Mouse (Mus musculus): ENCODE results near the gene Hoxa6.

Hoxa6 gene

DNA sequence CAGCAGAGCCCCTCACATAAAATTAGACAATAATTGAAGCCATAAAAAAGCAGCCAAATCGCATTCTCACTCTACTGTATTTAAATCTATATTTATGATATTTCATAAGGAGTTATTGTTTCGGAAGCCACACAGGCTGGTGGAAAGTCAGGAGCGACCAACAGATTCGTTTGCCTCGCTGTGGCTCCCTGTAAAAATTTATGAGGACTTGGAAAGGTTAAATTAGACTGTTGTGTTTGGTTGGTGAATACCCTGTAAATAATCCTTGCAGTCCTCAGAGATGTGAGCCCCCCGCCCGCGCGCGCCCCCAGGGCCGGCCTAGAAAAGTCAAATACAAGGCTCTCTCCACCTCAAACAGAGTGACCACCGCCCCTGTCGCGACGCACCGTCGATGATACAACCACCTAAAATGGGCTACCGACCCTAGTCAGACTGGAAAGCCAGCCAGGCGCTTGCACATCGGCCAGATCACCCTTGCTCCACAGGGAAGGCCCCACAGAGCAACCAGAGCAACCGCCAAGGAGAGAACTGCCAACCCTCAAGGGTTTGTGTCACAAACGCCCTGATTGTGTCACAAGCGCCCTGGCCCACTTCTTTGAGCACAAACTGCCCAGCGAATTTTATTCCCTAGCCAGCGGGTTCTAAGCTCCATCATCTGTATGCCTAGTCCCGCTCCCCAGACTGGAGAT is 18.2 kb upstream of the Hoxa6 start:
- no peak for DNase-seq

DNA sequence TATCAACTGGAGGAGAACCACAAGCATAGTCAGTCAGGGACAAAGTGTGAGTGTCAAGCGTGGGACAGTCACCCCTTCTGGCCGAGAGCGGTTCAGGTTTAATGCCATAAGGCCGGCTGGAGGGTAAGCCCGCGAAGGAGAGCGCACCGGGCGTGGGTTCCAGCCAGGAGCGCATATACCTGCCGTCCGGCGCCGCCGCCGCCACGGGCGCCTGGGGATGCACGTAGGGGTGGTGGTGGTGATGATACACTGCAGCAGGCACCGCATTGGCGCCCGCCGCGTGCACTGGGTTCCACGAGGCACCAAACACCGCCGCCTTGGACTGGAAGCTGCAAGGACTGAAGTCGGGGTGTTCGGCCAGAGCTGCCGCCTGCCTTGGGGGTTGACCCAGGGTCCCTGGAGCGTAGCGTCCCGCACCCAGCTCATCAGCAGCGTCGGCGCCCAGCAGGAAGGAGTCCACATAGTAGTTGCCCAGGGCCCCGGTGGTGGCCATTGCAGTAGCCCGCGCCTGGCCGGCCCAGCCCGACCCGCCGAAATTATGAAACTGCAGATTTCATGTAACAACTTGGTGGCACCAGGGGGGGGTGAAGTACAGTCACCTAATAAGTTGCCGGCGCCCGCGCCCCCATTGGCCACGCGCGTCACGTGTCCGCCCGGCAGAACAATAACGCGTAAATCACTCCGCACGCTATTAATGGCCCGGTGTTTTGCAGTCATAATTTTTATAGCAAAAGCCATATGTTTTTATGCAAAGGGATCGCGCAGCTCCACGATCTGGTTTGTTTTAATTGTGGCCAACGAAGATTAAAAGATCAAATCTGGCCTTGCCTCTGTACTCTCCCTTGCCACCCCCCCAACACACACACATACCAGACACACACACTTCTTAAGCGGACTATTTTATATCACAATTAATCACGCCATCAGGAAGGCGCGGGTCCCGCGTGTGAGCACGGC is 17.4 kb upstream of the Hoxa6 start:
- no peak for DNase-seq

DNA sequence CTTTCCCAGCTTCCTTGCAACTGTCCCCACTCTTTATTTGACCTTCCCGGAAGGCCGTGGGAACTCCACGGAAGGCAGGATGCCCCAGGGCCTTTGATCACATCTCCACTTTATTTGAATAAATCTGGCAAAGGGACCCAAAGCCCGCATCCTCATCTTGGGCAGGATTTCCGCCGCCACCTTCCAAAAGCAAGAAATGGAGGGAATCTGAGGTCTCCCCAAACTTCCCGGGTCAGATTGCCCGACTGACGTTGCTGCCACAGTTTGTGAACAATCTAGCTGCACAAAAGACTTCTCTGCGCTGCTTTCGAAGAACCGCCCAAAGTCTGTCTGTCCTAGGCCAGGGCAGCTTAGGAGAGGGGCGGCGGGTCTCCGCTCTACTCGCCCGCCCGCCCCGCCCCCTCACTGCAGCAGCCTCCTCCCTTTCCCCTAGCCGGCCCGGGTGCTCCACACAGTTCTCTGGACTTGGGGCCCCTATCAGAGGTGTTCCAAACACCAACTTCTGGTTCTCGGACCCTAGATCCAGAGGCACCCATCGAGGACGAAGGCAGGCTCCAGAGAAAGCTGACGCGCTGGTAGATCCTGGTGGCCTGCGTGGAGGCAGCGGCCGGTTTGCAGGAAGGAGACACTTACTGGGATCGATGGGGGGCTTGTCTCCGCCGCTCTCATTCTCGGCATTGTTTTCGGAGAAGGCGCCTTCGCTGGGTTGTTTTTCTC is 16.5 kb upstream of the Hoxa6 start:
- no peak for DNase-seq

DNA sequence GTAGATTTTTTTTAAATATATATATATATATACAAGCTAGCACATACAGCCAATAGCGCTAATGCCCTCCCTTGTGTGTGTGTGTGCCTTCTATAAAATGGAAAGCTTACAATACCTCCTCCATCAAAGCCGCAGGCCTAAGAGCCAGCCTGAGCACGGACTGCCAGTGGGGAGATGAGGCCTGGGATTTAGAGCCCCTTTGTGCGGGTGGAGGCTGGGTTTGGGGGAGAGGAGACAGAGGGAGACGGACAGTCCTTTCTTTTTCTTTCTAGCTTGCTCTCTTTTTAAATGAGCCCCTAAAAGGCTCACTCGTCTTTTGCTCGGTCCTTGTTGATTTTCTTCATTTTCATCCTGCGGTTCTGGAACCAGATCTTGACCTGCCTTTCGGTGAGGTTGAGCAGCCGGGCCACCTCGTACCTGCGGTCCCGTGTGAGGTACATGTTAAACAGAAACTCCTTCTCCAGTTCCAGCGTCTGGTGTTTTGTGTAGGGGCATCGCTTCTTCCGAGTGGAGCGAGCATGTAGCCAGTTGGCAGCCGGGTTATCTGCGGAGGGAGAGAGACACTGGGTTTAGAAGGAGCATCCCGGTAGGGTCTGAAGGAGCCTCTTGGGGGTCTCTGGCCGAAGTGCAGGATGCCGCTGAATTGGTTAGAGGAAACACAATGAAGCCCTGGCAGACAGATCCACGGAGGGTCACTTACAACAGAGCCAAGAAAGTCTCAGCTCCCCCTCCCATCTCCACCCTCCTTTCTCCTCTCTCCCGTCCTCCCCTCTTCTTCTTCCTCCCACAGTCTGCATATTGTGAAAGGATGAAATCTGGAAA is 15.6 kb upstream of the Hoxa6 start:
- DNase-seq = no peak

DNA sequence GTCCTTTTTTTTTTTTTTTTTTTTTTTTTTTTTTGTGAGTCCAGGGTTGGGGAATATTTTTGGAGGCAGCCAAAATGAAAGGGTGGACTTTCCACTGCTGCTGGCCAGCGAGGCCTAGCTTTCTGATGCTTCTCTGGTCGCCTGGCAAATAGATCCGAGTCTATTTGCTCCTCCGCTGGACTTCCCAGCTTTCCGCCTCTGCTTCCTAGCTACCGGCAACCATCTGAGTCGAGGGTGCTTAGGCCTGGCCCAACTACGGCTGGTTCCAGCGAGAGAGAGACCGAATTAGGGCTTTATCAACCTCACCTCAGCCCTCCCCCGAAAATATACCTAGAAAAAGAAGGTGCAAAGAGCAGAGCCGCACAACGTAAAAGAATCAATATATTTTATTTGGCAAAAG is 14.2 kb upstream of the Hoxa6 start:
- no peak for DNase-seq

DNA sequence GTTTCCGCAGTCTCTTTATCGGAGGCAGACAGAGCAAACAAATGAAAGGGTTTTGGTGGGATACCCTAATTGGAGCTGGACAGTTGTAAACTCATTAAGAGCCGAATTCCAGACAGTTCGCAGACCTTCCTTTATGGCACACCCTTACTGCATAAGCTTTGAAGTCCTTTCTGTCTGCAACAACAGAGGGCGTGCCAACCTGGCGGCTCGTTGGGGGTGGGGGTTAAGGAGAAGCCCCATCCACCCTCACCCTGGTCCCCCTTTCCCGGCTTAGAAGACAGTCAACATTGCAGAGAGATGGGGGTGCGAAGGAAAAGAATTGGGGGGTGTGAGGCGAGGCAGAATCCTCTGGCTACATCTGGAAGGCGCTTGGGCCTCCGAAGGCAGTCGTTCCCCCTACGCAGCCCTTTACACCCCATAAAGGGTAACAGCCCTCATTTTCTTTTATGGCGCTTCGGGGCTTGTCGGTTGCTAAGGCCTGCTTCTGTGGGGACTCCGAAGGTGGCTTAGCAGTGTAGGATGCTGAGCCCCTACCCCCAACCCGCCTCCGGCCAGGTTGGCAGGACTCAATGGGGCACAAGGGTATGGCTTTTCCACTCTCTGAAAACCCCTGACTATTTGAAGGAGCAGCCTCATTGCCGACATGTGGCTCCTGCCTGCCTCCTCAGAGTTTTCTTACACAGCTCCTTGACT is 13.6 kb upstream of the Hoxa6 start:
- no peak for DNase-seq

DNA sequence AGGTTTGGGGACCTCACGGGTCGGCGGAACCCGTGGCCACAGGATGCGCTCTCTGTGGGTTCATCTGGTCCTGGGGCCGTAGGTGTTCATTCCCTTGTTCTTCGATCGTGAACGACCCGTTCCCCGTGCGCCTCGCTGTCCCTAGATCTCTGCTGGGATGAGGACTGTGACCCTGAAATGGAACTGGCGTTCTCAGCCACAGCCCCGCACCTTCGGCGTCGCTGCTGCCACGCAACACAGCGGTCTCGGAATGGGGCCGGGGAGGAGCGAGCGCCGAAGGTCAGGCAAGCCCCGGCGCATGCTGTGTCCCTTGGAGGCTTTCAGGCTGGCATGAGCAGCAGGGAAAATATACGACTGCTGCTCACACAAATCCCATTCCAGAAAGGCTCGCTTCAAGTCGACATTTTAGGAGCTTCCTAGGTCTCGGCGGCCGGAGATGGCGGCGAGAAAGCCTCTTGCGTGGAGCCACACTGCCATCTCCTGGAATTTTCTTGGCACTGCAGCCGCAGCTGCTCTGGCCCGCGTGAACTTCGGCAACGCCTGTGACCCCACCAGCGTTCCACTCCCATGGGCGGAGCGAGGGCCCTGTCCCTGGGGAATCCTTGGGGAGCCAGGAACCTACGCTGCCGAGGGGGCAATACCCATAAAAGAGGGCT is 12.9 kb upstream of the Hoxa6 start, which contains the start of gene Hoxa7:
TSS of gene Hoxa7 (minus strand) at position 518 of the 656 bp plus-strand sequence.
- peak; percentile 80 to 85 for DNase-seq

DNA sequence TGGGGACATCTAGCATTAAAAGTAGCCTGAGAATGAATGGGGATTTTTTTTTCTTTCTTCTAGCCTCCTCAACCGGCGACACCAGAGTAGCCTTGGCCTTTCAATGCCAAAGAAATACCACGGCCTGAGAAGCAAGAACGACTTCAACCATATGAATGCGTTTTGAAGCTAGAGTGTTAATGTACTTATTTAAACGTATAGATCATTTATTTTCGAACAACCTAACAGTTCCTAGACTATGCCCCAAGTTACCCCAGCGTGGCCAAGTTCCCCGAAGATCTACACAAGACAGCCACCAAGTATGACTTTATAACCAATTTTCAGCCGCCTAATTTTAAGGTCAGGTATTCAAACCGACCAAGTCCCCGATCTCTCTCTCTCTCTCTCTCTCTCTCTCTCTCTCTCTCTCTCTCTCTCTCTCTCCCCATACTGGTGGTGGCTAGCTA is 12.4 kb upstream of the Hoxa6 start:
- DNase-seq = no peak

DNA sequence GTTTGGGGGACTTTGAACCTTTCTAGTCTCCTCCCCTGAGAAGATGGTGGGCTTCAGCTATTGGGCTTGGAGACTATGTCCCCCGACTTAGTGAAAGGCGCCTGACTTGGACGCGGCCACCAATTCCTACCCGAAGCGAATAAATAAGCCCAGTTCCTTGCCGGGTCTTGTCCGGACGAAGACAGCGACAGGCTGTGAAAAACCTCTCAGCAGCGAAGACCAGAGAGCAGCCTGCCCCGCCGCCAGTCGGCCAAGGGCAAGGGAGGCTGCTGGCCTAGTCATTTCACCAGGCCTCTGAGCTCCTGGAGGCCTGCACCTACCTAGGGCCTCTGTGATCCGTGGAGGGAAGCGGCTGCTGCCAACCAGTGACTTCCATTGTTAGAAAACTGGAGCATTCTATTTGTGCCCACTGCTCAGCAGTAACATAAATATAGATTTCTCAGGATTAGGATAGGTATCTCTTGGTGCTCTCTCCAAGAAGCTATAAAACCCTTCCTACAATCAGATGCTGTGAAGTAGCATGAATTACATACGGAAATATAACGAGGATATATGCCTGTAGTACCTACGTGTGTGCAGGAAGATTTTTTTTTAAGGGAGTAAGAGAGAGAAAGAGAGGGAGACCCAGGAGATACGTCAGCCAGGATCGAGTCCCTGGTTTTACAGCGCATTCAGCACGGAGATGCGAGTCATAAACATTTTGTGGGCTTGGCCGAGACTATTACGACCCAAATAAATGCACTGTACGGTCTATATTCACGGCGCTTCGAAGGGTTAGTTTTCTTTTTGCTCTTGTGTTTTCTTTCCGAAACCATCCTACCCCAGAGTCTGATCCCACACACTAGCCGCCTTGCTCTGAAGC is 11.7 kb upstream of the Hoxa6 start:
- no peak for DNase-seq

DNA sequence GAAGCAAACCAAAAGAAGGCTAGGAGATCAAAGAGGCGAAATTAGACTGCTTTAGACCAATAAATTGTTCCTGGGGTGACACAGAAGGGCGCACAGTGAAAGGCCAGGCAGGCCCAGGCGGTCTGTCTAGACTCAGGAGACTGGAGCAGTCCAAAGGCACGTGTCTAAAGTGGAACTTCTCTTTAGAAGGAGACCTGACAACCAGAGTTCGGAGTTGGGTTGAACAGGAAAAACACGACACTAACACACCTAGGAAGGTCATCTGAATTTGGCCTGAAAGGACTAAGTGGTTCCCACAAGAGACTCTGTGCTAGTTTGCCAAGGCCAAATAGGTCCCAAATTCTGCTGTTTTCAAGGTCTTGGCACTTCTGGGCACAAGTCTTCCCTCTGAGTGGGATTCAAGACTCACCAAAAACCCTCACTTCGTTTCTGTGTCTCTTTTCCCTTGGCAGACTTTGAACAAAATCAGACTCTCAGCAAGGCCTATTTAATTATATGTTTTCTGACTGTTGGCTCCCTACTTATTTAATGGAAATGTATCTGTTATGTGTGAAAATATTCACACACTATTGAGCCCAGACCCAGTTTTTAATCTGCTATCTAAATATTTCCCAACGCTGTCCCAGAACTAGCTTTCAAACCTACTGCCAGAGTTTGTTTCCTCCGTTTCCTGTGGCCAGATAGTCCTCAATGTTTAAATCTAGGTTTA is 10.9 kb upstream of the Hoxa6 start:
- no peak for DNase-seq

DNA sequence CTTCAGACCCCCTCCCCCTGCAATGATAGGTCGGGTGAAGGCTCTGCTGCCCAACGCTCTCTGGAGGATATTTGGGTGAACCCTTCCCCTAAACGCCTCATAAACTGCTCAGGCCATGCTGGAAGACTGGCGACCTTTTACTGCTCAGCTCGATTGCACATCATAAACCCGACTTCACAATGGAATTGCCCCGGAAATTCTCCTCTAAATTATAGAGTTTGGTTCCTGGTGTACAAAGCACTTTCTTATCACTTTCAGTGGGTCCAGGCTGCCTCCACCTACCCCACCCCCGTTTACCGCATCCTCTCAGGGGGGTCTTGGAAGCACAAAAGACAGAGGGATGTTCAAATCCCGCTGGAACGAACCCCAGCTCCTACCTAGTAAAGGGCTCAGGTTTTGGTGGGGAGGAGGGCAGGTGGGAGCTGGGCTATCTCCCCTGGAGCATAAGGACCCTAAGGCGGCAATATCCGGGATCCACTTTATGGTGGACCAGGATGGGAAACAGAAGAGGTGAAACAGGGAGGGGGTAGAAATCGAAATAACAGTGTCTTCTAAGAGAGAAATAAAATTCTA is 10.2 kb upstream of the Hoxa6 start:
- no peak for DNase-seq

DNA sequence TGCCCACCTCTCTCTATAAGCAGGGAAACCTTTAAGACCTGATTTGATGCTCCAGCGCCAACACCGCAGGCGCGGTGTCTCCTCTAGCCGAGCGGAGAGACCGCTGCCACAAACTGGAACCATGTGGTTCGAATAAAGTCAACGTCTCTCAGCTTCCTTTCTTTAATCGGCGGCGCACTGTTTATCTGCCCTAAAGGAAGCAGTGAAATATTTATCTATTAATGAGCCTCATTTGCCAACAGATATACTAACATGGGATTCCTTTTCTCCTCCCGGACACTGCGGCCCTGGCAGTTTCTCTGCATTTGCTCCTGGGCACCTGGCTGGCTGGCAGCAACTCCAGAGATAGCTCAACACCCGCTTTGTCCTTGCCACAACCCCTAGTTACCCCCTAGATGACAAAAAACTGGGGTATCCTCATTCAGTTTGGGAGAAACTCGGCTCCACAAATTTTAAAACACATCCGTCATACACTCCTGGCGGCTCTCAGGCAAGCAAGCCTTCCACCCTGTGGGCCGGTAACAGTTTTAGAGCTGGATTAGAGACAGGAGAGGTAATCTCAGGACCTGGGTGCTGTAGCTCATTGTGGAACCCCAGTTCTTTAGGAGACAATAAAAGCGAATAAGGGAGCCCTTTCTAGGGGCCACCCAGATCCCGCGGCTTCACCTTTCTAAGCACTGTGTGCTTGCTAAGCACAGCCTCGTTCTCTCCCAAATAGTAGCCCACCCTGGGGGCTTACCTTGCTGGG is 9.5 kb upstream of the Hoxa6 start:
- no peak for DNase-seq

DNA sequence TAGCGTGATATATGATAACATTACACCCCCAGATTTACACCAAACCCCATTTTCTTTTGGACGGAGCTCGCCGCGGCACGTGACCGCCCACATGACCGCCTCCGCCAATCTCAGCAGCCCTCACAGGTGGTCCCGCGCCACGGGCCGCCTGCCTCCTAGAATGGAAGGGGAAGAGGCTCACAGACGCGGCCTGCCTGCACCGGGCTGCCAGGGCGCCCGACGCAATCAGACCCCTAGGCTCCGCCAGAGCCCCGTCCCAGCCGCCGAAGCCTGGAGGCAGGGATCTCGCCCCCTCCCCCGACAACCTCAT is 8.9 kb upstream of the Hoxa6 start:
- DNase-seq = no peak

DNA sequence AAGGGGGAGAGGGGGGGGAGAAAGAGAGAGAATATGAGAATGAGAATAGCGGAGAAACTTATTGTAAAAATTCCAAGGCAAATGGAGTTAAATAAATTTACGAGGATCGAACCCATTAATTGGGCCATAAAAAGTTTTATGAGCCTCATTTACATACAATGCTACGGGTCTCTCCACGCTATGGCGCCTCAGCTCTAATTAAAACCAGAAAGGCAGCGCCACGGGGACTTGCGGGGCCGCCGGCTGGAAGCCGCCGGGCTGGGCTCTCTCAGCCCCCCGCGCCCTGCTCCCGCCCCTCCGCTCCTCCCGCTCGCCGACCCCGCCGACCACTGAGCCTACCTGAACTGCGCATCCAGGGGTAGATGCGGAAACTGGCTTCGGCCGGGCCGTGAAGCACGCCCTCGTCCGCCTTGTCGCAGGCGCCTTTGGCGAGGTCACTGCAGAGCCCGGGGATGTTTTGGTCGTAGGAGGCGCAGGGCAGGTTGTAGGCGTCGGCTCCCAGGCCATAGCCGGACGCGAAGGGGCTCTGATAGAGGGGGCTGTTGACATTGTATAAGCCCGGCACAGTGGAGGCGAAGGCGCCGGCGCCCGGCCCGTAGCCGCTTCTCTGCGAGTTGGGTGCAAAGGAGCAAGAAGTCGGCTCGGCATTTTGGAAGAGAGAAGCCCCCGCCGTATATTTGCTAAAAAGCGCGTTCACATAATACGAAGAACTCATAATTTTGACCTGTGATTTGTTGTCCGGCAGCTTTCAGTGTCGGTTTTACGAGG is 8.4 kb upstream of the Hoxa6 start:
- DNase-seq = no peak

DNA sequence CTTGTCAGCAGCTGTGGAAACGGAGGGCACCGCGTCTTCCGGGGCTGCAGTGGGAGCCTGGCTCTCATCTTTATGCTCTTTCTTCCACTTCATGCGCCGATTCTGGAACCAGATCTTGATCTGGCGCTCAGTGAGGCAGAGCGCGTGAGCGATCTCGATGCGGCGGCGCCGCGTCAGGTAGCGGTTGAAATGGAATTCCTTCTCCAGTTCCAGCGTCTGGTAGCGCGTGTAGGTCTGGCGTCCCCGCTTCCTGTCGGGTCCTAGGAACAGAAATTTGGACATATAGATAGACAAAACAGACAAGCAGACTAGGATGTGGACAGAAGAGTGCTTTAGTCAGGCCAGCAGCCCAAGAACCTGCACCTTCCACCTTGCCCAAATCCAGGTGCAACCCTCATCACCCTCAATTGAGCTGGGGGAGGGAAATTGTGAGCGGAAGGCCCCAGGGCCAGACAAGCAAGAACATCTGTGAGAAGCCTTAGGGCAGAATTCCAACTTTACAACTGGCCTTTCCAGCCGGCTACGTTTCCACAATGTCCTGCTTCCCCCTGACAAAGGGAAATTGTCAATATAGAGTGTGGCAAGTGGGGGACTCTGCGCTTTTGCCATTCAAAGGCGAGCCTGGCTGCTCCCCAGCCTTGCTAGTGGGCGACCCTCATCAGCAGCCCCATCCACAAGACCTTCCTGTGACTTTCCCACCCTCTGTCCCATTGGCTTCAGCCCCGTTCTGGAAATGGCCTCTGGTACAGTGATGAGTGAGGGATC is 7.4 kb upstream of the Hoxa6 start:
- DNase-seq = no peak

DNA sequence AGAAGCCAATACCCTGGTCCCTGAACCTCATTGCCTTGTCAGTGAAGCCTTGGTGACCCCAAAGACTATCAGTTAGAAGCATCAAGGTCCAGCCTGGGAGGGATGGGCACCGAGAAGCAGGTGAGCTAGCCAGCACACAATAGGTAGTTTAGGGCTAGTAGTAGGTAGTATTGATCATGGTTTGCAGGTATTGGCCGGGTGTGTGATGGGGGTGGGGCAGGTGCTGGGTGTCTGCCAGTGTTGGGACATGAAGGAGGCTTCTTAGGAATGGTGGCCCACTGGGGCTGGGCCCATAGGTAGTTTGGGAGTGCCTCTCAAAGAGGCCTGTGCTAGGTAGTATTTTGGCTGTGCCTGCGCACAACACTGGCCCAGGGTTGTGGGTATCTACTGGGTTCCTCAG is 6.5 kb upstream of the Hoxa6 start:
- no peak for DNase-seq

DNA sequence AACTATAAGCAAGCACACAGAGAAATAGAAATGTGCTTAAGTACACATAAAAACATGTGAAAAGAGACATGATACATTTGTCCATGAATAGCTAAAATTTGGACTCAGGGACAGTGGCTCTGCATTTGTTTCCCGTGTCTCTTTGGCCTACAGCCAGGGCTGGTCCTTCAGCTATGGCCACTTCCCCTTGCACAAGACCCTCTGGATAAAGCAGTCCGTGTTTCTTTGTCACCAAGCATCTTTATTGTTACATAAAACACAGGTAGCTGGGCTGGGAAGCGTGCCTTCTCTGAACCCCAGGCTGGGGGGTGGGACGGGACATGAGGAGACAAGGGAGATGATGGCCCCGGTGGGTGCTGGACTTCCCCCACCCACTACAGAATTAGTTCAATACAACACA is 5.7 kb upstream of the Hoxa6 start:
- no peak for DNase-seq

All from cerebellum, postnatal 36 days (tissue).